Mouse (Mus musculus) kidney, adult 8-10 months (tissue): ENCODE measurements around the gene Il17f.
"Not testable (repeated sequence)": the region's sequence is repeated elsewhere in the genome, so short reads cannot be mapped to it uniquely, and the experiment has no call there.

ENCODE experiments used
- DNase-seq, 2 experiments: peaks; one replicate each; pipeline ENCODE4 v3.0.0; 2022

The Il17f gene

DNA sequence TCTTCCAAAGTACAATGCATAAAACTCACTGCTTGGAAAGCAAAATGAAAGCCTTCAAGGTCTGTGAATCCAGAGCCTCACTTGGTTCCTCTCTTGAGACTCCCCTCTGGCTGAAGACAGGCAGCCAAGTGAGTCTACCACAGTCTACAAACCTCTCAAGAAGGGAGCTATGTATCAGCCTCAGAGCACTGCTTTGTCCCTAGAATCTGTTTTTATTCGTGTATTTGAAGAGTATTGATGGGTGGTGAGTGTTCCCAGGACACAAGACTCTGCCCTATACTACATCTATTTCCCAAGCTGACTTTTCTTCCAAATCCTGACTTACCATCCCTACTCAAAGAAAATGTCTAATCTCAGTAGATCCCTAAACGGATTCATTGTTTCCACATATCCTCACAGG is 12.1 kb downstream of the Il17f start:
- no peak for DNase-seq

DNA sequence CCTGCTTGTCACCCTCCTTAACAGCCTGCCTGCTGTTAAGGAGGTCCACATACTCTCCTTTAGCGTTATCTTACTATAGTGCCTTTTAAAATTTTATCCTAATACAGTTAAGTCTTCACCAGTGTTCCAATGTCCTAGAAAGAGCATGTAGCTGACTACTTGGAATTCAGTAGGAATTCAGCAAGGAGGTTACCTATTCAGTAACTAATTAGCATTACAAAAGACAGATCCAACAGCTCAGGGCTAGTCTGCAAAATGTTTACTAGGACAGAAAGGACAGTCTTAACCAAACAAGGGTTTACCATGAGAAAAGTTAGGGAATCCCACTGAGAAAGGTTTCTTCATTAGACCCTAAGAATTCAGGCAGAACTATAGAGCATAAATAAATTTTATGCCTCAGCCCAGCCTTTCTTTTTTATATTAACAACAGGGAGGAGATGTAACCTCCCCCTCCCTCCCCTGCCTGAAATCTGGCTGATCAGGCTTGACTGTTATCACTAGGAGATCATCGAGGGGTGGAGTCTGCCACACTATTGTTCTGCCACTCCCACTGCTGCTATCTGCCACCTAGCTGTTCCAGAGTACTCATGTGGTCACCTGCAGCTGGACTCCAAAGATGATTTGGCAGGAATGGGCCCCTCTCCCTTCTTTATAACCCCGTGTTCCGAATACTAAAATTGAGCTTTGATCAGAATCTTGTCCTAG is 16.2 kb downstream of the Il17f start:
- DNase-seq: not testable (repeated sequence)

GRCm38 (mm10) chr1:20766526-20766925 is 23.9 kb downstream of the Il17f start:
- DNase-seq: no peak

- no peak for DNase-seq
Measured at GRCm38 (mm10) chr1:20761411-20761810, 29.0 kb downstream of the Il17f start.

- no peak for DNase-seq
Measured at GRCm38 (mm10) chr1:20760331-20760730, 30.1 kb downstream of the Il17f start.

GRCm38 (mm10) chr1:20759799-20760198 is 30.6 kb downstream of the Il17f start:
- DNase-seq: no peak

GRCm38 (mm10) chr1:20757586-20757985 is 32.8 kb downstream of the Il17f start:
- no peak for DNase-seq

DNA sequence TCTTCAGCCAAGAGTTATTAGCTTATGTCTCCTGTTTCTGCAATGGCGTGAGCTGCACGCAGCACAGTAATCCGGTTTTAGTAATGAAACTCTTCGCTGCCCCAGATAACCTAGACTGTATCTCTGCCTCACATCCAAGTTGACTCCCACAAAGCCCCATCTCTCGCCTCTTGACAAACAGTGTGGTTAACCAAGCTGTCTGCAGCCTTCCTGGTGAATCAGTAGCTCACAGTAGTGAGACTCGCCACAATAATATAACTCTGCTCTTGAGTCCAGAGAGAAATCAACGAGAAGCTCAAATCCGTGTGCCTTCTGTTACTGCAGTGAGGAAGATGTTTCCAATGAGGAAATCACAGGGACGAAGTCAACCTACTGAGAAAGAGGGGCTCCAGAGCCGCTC is 36.0 kb downstream of the Il17f start:
- no peak for DNase-seq

GRCm38 (mm10) chr1:20740496-20740998 is 49.9 kb downstream of the Il17f start:
- no peak for DNase-seq

DNA sequence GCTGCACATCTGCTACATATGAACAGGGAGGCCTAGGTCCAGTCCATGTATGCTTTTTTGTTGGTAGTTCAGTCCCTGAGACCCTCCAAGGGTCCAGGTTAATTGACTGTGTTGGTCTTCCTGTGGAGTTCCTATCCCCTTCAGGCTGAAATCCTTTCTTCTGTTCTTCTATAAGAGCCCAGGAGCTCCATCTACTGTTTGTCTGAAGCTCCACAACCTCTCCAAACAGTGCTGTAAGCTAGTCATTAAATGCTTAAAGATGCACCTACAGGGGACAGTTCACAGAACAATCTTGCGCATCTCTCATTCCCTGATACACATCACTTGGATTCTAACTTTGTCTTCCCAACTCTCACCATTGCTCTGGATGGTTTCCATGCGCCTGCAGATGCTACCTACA is 51.9 kb downstream of the Il17f start:
- peak in 1 of 2 experiments; percentile 11 for DNase-seq

GRCm38 (mm10) chr1:20736572-20736971 is 53.8 kb downstream of the Il17f start:
- no peak for DNase-seq

- no peak for DNase-seq
Measured at GRCm38 (mm10) chr1:20730903-20731302, 59.5 kb downstream of the Il17f start, which contains the start of gene Il17a. Gene Il17a (plus strand): TSS chr1:20730905.
